Mouse (Mus musculus): ENCODE data around the gene Mrps14.

The Mrps14 gene

DNA sequence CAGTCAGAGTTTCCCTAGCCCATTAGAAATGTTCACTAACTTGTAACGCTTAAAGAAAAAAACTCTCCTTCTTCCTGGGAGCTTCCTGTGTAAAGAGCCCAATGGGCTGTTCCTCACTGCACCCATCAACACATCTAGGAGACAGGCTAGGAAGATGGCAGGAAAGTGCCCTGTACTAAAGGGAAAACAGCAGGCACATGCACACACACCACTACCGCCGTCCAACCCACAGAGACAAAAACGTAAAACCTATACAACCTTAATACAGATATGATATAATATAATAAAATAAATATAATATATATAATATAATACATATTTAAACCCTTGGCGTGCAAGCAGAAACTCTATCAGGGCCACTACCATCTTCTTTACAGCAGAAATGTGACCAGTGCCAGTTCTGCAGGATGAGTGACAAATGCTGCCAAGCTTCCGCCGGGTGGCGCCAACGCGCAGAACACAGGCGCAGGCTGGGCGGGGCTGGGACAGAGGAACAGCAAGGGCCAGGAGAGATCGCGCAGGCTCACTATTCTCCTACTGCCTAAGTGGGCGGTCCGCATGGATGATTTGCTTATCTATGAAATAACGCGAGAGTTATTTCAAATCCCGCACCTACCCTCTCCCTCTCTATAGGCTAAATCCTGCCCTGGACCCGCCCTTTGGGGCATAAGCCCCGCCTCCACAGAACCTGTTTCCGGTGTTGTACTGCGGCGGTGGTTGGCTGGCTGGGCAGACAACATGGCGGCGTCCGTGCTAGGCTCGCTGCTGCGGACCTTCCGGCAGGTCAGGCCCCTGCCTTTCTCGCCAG lies at the start of gene Mrps14:
Gene Mrps14 (plus strand): TSS at position 687 of the 808 bp plus-strand sequence.
- DNase-seq (ENCODE audit: low read depth in 2 of 2, low spot score in 2 of 2): peak; percentile 97 to 100

DNA sequence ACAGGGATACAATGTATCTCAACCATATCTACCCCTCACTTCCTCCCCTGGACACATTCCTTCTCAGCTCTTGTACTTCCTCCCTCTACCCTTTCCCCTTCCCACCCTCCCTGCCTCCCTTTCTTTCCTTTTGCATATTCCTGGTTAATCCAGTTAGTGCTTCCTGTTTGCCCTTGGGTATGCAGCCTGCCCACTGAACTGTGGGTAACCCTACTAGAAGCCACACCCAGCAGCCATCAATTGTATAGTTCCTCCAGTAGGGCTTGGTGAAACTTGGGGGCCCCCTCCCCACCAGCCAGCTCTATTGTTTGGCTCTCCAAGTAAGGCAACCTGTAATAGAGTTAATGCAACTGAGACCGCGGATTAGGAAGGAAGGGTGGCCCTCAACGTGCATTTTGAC lies 49.4 kb upstream of the Mrps14 start:
- DNase-seq (ENCODE audit: low read depth in 2 of 2, low spot score in 2 of 2): no peak

DNA sequence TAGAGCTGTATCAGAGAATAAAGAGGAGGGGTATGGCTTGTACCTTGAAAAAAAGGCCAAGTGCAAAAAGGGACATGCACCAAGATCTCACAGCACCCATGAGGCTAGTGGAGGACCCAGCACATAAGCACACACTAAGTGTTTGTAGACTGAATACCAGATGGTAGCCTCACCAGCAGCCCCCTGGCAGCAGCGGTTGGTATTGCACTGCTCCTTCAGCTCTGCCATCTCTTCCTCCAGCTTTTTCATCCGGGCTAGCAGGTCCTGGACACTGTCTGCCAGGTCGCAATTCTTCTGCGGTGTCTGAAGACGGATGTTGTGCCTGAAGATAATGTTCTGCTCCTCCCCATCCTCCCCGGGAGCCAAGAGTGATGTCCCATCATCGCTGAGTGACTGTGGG lies 47.7 kb upstream of the Mrps14 start:
- no peak for DNase-seq (ENCODE audit: low read depth in 2 of 2, low spot score in 2 of 2)

DNA sequence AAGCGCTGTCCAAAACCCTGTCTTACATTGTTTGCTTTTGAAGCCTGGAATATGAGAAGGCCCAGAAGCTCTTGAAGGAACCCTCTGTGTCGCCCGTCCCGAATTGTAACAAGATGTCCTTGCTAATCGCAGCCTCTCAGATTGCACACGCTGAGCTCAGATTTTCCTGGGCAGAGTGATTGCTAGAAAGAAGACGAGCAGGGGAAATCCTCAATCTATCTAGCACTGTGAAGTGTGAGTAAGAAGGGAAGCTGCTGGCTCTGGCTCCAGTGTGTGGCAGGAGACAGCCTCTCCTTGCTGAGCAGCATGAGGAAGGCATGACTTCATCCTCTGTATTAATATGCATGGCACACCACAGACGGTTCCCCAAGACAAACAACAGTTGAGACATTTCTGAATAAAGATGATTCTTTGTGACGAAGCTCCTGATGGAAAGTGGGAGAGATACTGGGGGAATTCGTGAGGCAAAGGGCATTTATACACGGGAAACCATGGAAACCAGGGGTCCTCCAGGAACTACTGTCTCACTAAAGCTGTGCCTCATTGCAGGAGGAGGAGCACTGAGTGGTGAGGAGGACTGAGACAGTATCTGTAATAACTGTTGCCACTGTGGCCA lies 45.6 kb upstream of the Mrps14 start:
- DNase-seq (ENCODE audit: low read depth in 2 of 2, low spot score in 2 of 2): no peak

DNA sequence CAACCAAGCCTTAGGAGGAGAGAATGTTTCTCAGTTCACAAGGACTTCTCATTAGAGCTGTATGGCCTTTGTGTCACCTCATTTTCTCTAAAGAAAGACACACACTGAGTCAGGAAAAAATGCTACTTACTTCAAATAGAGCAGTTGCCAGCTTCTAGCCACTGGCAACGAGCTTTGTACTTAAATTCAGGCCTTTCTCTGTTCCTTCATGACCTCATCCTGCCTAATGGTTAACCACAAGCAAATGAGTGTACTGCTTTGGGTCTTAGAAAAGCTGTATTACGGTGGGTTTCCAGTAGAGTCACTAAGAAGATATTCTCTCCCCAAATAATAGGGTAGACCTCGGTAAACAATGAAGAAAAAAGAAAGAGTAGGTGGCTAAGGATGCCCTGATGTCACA lies 44.3 kb upstream of the Mrps14 start:
- DNase-seq (ENCODE audit: low read depth in 2 of 2, low spot score in 2 of 2): no peak

DNA sequence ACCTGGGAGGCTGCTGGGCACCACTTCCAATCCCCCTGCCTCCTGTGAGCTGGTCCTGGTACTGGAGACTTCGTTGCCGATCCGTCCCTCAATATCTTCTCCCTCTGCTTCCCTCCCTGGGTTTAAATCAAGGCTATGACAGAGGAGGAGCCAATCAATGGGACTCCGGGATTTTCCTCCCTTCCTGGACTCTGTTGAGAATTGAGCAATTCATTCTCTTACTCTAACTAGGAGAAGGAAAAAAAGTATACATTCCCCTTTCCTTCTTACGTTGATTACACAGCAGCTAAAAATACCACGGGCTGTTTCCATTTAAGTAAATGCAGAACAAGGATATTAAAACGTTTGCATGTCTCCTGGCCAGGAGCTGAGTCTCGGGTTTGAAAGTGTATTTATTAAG lies 41.5 kb upstream of the Mrps14 start, which contains the start of gene Tnn:
Gene Tnn (minus strand): TSS at position 101 of the 400 bp plus-strand sequence.
- DNase-seq (ENCODE audit: low read depth in 2 of 2, low spot score in 2 of 2): no peak

DNA sequence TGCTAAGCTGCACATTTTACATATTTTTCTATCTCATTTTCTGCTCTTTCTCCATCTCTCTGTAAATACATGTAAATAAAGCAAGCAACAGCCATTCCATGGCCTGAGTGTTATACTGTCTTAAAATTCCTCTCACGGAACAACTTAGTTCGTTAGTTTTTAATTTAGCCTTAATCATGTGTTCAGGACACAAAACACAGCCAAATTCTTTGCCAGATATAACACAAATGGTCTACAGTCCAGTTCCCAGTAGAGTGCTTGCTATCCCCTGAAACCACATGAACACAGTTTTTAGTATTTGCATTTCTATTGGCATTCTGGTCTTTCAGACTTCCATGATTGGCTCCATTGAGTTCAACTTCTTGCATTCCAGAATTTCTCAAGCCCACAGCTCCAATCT lies 36.8 kb upstream of the Mrps14 start:
- DNase-seq (ENCODE audit: low read depth in 2 of 2, low spot score in 2 of 2): no peak

DNA sequence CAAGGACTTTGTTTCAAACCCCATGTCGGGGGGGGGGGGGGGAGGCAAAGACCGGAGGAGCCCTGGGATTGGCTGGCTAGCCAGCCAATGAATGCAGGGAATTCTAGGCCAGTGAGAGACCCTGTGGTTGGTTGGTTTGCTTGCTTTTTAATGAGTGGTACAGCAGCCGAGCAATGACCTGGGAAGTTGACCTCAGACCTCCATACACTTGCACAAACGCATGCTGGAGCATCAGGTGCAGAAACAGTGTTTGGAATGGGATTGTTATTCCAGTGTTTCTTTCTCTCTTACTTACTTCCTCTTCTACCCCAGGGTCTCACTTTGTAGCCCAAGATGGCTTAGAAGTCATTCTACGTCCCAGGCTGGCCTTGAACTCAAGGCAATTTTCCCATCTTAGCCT lies 28.4 kb upstream of the Mrps14 start:
- DNase-seq (ENCODE audit: low read depth in 2 of 2, low spot score in 2 of 2): no peak

DNA sequence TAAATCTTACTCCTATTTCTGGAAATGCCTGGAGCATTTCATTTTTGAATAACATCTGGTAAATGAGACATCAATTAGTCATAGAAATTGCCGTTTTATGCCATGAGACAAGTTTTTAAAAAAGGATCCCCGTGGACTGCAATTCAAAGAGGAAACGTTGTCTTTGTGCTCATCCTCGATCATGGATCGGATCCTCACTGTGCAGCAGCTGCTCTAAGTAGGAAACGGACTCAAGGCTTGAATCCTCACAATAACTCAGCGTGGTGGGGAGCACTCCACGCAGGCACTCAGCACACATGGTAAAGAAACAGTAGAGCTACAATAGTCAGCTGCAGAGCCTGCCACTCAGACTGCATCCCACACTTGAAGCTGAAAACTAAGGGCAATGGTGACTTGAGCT lies 18.1 kb upstream of the Mrps14 start:
- DNase-seq (ENCODE audit: low read depth in 2 of 2, low spot score in 2 of 2): no peak

DNA sequence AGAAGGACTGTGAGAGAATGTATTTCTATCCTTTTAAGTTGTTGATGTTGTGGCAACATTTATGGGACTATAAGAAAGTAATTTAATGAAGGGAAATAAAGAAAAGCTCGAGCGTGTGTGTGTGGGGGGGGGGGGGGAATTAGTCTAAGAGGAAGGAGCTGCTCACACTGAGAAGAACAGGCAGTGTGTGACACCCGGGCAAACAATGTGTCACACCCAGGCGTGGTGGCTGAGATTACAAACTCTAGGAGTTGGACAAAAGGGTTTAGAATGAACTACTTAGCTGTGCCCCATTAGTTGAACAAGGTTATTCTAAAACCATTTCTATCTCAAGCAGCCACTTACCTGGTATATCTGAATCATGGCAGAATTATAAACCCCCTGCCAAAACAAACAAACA lies 13.8 kb upstream of the Mrps14 start:
- no peak for DNase-seq (ENCODE audit: low read depth in 2 of 2, low spot score in 2 of 2)

DNA sequence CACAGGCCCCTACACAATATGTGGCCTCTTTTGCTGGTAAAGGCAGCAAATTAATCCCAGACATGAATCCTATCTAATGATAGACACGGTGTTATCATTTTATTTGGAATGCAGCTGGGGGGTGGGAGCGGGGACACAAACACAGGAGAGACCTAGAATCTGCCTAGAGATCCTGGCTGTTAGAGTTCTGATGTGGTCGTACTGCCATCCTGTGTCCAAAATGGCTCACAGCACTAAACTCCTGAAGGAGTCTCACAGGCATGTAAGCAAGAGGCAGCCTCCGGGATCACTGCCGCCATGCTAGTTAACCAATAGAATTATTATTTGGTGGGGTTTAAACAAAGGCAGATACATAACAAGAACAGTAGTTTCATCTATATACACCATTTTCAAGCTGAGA lies 10.5 kb upstream of the Mrps14 start:
- DNase-seq (ENCODE audit: low read depth in 2 of 2, low spot score in 2 of 2): no peak

DNA sequence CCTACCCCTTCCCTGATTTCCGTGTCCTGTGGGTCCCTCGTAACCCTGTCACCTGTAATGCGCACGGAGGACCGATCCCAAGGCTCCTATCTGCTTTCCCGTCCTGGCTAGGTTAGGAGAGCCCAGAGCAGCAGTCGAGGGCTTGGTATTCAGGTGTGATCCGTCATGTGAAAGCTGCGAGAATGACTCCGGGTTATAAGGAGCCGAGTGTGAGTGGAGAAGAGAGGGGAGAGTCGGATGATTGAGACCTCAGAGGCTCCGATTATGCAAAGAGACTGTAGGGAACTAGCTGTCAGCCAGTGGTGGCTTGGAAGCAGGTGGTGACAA lies 285 bp downstream of the Mrps14 start:
- no peak for DNase-seq (ENCODE audit: low read depth in 2 of 2, low spot score in 2 of 2)

DNA sequence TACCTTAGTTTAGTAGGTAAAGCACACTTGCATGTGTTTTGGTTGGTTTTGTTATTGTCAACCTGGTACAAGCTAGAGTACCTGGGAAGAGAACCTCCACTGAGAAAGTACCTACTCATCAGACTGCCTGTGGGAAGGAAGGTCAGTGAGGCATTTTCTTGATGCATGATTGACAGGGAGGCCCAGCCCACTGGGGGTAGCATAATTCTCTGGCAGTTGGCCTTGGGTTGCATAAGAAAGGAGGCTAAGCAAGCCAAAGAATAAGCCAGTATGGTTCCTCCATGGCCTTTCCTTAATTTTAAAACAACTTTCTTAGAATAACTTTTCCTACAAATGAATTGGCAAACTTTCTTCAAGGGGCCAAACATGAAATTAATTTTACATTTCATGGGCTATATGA lies 10.5 kb downstream of the Mrps14 start:
- DNase-seq (ENCODE audit: low read depth in 2 of 2, low spot score in 2 of 2): no peak

DNA sequence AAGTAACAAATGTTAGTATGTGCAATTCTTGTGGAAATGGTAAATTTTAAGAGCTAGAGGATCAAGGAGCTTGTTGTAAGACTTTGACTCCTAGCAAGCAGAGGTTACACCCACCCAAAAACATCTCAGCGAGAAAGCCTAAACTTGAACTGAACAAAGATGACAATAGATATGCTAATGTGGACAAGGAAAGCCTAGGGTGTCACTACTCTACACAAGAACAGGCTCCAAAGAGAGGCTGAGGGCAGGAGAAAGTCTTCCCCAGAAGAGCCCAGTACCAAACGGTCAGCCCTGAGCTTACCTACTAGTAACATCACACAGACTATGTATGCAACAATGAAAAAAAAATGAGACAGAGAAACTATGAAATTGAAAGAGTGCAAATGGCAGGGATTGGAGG lies 14.8 kb downstream of the Mrps14 start:
- no peak for DNase-seq (ENCODE audit: low read depth in 2 of 2, low spot score in 2 of 2)

DNA sequence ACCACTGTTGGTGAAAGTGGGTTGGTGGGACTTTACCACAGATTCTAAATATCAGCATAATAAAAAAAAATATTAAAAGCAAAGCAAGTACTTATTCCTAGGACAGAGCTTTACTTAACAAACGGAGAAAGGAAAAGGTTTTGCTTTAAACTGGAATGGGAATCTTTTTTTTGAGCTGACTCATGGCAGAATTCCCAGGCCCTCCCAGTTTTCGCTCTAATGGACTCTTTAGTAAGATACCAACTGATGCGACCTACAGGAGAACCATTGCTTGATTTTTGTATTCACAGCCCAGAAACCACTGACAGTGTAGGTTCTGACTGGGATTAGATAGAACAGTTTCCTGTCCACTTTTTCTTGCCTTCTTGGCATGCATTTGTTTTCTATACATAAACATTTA lies 15.6 kb downstream of the Mrps14 start:
- no peak for DNase-seq (ENCODE audit: low read depth in 2 of 2, low spot score in 2 of 2)

DNA sequence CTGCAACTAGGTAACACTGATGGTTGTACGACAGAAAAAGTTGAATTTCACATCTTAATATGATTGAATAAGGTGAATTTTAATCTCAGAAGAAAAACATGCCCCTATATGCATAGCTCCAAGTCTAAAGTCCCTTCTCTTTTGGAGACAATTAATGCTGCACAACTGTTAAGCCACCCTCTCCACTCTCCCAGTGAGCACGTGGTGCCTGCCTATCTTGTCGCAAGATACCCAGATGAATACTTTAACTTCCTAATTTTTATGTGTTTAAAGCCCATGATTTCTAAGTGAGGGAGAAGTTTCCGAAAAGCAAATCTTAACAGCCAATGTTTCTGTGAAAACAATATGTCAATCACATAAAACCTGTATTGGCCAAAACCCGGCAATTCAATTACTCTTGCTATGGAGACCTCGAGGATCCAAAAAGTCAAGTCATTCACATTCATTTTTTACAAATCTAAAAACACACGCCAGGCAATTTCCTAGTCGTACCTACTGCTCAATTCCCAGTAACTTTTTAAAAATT lies 16.6 kb downstream of the Mrps14 start:
- DNase-seq (ENCODE audit: low read depth in 2 of 2, low spot score in 2 of 2): no peak

DNA sequence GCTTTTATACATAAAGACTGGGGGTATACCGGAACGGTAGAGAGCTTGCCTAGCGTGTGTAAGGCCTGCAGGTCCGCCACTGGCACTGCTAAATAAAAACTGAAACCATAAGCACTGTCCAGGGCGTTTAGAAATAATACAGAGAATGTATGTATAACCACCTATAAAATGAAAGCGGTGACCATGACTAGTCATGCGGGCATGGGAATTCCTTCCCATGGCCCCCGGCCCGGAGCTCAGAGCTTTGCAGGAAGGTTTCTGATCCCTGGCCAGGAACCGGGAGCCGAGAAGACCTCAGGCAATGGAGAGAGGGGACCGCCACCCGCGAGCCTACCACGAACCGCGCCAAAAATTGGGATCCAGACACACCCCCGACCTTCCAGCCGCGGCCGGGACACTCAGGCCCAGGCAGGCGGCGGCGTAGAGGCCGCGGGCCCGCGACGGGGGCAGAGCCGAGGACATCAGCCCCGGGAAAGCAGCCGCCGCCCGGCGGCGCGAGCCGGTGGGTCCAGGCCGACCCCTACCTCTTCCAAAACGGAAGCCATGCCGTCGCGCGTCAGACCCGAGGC lies 17.2 kb downstream of the Mrps14 start:
- peak in 1 of 2 experiments; percentile 10 for DNase-seq (ENCODE audit: low read depth in 2 of 2, low spot score in 2 of 2)

DNA sequence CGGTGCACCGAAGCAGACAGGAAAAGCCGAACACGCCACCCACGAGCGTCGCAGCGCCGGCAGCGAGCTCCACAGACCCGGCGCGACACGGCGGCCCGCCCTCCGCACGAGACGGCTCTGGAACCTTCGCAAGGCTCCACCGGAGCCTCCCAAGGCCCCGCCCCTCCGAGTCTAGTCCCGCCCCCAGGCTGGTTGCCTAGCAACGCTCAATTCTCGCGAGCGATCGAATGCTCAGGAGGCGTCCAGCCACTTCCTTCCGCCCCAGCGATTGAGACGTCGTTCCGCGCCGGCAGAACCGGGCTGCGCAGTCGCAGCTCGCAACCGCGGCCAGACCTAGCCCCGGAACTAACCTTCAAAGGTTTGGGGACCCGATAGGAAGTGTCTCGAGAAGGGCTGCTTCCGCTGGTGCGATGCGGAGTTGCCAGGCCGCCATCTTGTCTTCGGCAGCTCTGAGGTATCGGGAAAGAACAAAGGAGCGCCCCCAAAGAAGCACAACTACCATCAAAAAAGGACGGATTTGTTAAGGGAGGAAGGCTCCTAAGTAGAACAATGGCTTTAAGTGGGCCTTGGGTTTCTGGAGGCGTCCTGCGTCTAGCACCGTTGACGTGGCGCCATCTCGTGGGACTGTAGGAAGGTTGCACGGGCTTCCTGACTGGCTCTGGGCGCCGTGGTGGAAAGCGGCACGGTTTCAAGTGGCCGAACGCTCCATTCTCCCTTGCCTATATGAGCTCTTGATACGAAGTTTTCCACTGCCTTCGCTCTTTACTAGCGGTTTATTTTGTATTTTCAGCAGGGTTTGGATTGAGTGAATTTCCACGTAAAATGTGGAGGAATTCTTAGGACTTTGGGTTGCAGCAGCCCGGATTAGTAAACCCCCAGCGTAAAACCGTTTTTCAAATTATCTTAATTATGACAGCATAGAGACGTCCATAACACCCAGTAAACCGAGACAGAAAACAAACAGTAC lies 18.0 kb downstream of the Mrps14 start, which contains the start of gene Cacybp:
Gene Cacybp (minus strand): TSS at position 173 of the 967 bp plus-strand sequence.
- DNase-seq (ENCODE audit: low read depth in 2 of 2, low spot score in 2 of 2): peak; percentile 100

DNA sequence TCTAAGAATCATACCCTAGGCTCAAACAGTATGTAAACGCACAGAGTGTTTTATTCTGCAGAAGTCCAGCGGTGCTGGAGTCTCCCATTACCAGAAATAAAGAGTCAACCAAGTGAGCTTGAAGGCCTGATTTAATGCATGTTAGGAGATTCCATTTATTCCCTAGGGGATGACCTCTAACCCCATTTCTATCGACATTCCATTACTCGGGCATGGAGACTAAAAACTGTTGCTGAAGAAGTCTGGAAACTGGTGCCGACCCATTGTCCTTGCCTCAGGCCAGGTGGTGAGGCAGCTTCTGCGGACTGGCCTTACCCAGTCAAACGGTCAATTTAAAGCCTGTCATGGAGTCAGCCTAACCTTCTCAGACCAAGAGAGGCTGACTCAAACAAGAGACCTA lies 19.2 kb downstream of the Mrps14 start:
- DNase-seq (ENCODE audit: low read depth in 2 of 2, low spot score in 2 of 2): no peak

DNA sequence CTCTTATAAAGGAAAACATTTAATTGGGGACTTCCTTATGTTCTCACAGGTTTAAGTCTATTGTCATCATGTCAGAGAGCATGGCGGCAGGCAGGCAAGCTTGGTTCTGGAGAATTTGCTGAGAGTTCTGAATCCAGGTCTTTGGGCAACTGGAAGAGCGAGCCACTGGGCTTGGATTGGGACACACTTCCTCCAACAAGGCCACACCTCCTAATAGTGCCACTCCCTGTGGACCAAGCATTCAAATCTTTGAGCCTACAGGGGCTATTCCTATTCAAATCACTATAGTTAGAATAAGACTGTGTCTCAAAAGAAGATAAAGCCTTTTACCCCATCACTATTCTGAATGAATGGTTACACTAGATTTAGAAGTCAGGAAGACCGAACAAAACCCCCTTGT lies 22.9 kb downstream of the Mrps14 start:
- no peak for DNase-seq (ENCODE audit: low read depth in 2 of 2, low spot score in 2 of 2)

DNA sequence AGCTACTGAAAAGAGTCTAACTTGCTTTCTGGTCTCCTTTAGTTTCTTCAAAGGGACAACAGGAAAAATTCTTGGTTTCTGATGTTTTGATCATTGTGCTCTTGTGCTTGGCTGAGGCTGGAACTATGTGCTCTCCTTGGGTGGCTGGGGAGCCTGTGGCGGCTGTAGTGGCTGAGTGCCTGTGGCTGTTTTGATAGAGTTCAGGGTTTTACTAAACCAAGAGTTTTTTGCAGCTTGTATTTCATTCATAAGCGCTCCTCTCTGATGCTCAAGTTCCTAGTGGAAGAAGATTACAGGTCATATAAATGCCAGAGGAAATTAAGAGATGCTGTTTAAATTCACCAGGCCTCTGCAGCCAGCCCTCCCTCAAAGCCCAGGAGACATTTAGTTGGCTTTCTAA lies 29.1 kb downstream of the Mrps14 start:
- DNase-seq (ENCODE audit: low read depth in 2 of 2, low spot score in 2 of 2): no peak

Data from CD8-positive naive resting alpha-beta T cell, adult 2 months (primary cell).